Comparison of ENCODE assay signal across 9 mouse cellular contexts in genomic region chr1:46892752-46893151, GRCm38 (mm10). TPM values are rescaled to one million over a fixed set of nuclear protein-coding genes. Genes with fewer than 3 reads are reported as not detected.
DNase-seq lines count a peak whose midpoint lies in the region; ATAC-seq and TF ChIP-seq lines count a peak whose summit lies in the region.
"Had no signal": no experiment of that assay in that cellular context is flagged by ENCODE, and none has a peak within 500 bp of the region (broad histone marks: within the 10 kb centered on the region; RNA-seq: fewer than 3 reads in every experiment).

TSS of gene Slc39a10 (minus strand) at chr1:46892852.

- no peaks in the 10 kb centered on the region for H3K9me3 ChIP-seq in heart, embryonic 15.5 days (replicated peaks)
- H3K9me3 ChIP-seq in limb, embryonic 14.5 days (ENCODE audit: control insufficient read depth, low read length), result no peaks in the 10 kb centered on the region
- H3K9me3 ChIP-seq: liver, embryonic 13.5 days had no signal

- peaks cover 13% of the 10 kb centered on the region for H3K4me1 ChIP-seq in heart, embryonic 15.5 days (replicated peaks)
- peaks cover 11% of the 10 kb centered on the region; the same call in 1 of the 2 replicates for H3K4me1 ChIP-seq in limb, embryonic 14.5 days (ENCODE audit: control insufficient read depth, insufficient read depth, low read length)
- H3K4me1 ChIP-seq: liver, embryonic 13.5 days had no signal

- H3K27me3 ChIP-seq in heart, embryonic 15.5 days, result no peaks in the 10 kb centered on the region
- H3K27me3 ChIP-seq in limb, embryonic 14.5 days (ENCODE audit: control insufficient read depth, insufficient read depth, low read length), result no peaks in the 10 kb centered on the region
- H3K27me3 ChIP-seq: liver, embryonic 13.5 days had no signal

- no peak for TF ChIP-seq POLR2A in limb, embryonic 14.5 days (IDR thresholded peaks at IDR 0.05; ENCODE audit: borderline replicate concordance, extremely low read depth, insufficient read depth, insufficient read length)

- no peak within 1 kb of the TSS for H3K27ac ChIP-seq in heart, embryonic 15.5 days
- no peak within 1 kb of the TSS for H3K27ac ChIP-seq in limb, embryonic 14.5 days (replicated peaks; ENCODE audit: low read depth, low read length)
- H3K27ac ChIP-seq: liver, embryonic 13.5 days had no signal

- intact Hi-C loops in heart, postnatal 14 days (cut with DNase I), result no loop called here

- H3K36me3 ChIP-seq in heart, embryonic 15.5 days, result no peaks in the 10 kb centered on the region
- H3K36me3 ChIP-seq in limb, embryonic 14.5 days (ENCODE audit: control insufficient read depth, insufficient read depth, low read length), result no peaks in the 10 kb centered on the region
- H3K36me3 ChIP-seq: liver, embryonic 13.5 days had no signal

- ATAC-seq in heart, embryonic 15.5 days (replicated peaks; ENCODE audit: insufficient number of reproducible peaks, insufficient read depth, low FRiP score, low read depth), result no peak
- no peak for ATAC-seq in limb, embryonic 14.5 days (ENCODE audit: low FRiP score, low read depth)

- H3K4me2 ChIP-seq in heart, embryonic 15.5 days, result no peak within 1 kb of the TSS
- H3K4me2 ChIP-seq in limb, embryonic 14.5 days (replicated peaks; ENCODE audit: low read depth, low read length, severe bottlenecking), result no peak within 1 kb of the TSS
- H3K4me2 ChIP-seq: liver, embryonic 13.5 days had no signal

- 62% methylated on average over 3 of the region's 3 CpGs for WGBS in heart, embryonic 15.5 days
- WGBS in limb, embryonic 14.5 days, result 56% methylated on average over 3 of the region's 3 CpGs

- H3K4me3 ChIP-seq in heart, embryonic 15.5 days, result no peak within 1 kb of the TSS
- H3K4me3 ChIP-seq in limb, embryonic 14.5 days (replicated peaks; ENCODE audit: low read length), result no peak within 1 kb of the TSS
- H3K4me3 ChIP-seq: liver, embryonic 13.5 days had no signal

- DNase-seq in heart, adult 8-10 months (ENCODE audit: low spot score), result no peak
- DNase-seq in adrenal gland, adult 8-10 months, result no peak
- DNase-seq in heart, postnatal 14 days, result no peak
- DNase-seq in limb, embryonic 14.5 days (ENCODE audit: low spot score), result no peak
- no peak for DNase-seq in spleen, adult 18-20 months
- no peak for DNase-seq in urinary bladder, adult 18-20 months (ENCODE audit: low spot score in 2 of 2)
- no peak for DNase-seq in right cerebral cortex, postnatal 10 days (ENCODE audit: low spot score in 2 of 2)
- DNase-seq: liver, embryonic 13.5 days had no signal

- no peak within 1 kb of the TSS for H3K9ac ChIP-seq in heart, embryonic 15.5 days
- no peak within 1 kb of the TSS for H3K9ac ChIP-seq in limb, embryonic 14.5 days (ENCODE audit: low read depth, low read length, severe bottlenecking)
- H3K9ac ChIP-seq: liver, embryonic 13.5 days had no signal

RNA-seq across cellular contexts. Expression of gene Slc39a10, which starts in this region (rescaled TPM):
- polyA plus RNA-seq in heart, embryonic 15.5 days (2015; fragmentation: Nextera tagmentation; extraction: Ambion mirVana), result 21.7 and 22.2 TPM in 2 replicates
- total RNA-seq in heart, adult 8-10 months (2022), result 1 to 10 TPM; 5.5 to 8.5 (median 7.6) TPM
- total RNA-seq in adrenal gland, adult 8-10 months (2022), result 10 to 100 TPM; 19.5 to 24.6 (median 23.3) TPM
- total RNA-seq in heart, postnatal 14 days (2021), result 10 to 100 TPM; 14.0 to 15.1 TPM
- 35.6 and 39.7 TPM in 2 replicates for polyA plus RNA-seq in limb, embryonic 14.5 days (2012; rRNA removed)
- 53.7 and 61.9 TPM in 2 replicates for polyA plus RNA-seq in limb, embryonic 14.5 days (2014; fragmentation: Nextera tagmentation; extraction: Ambion mirVana)
